Mouse (Mus musculus) midbrain, embryonic 10.5 days (tissue): ENCODE measurements around the gene Dtx1. TPM values are rescaled to one million over a fixed set of nuclear protein-coding genes. Genes with fewer than 3 reads are reported as not detected.

Source experiments
- DNase-seq: peaks from one replicate; pipeline ENCODE4 v3.0.0-alpha.2; 2017; ENCODE audit warnings: low spot score
- H3K27ac ChIP-seq: fragments of 300-500 bp; sonication (generic); replicated peaks from 2 replicates; pipeline ENCODE4 v1.5.1; 2016; ENCODE audit warnings: mild to moderate bottlenecking
- H3K27me3 ChIP-seq: fragments of 300-500 bp; sonication (generic); 2 replicates; pipeline ENCODE4 v1.6.1; 2016; ENCODE audit warnings: low read depth, mild to moderate bottlenecking; ENCODE audit not compliant: poor library complexity, severe bottlenecking
- H3K36me3 ChIP-seq: fragments of 300-500 bp; sonication (generic); 2 replicates; pipeline ENCODE4 v1.6.1; 2016; ENCODE audit warnings: mild to moderate bottlenecking, moderate library complexity
- H3K4me1 ChIP-seq: fragments of 300-500 bp; sonication (generic); 2 replicates; pipeline ENCODE4 v1.6.1; 2016
- H3K4me3 ChIP-seq: fragments of 300-500 bp; sonication (generic); 2 replicates; pipeline ENCODE4 v1.5.1; 2016; ENCODE audit warnings: mild to moderate bottlenecking, moderate library complexity
- H3K9me3 ChIP-seq: fragments of 300-500 bp; sonication (generic); replicated peaks from 2 replicates; pipeline ENCODE4 v1.6.1; 2016; ENCODE audit warnings: mild to moderate bottlenecking
- WGBS: fragments of 180-500 bp; shearing (Covaris S2); methylation state at CpG from one replicate; pipeline ENCODE4 v1.1.7; 2016; 5-methylcytosine and 5-hydroxymethylcytosine counted together
- polyA plus RNA-seq: library from polyadenylated mRNA; unstranded; fragments of >200 nt; fragmentation: Nextera tagmentation; extraction: Ambion mirVana; gene quantifications from 2 replicates; pipeline ENCODE4 v1.2.1, GENCODE M21; 2016

The Dtx1 gene
- polyA plus RNA-seq, 1 experiment from 2014 or later = 2.2 TPM

DNA sequence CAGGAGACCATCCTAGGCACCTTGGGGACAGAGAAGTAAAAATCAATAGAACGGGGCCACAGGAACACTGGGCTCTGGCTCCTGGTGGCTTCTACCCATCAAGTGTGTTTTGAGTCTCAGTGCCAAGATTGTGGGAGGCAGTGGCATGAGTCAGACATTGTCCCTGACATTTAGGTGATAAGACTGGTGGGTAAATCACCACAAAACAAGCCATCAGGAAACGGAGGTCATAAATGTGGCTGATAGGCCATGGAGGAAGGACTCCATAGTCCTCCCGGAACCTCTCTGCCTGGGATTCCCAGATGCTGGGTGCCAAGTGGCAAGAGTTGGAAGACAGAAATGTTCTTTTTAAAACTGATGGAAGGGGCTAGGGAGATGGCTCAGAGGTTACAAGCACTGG lies 67.5 kb downstream of the Dtx1 start:
- Histone ChIP-seq H3K27ac (no peak overlapping the region), H3K4me3 (no peak overlapping the region), H3K36me3 (no peaks in the 10 kb centered on the region), H3K27me3 (peaks cover 26% of the 10 kb centered on the region), H3K9me3 (no peaks in the 10 kb centered on the region), H3K4me1 (peaks cover 11% of the 10 kb centered on the region)
- no peak for DNase-seq
- WGBS = 91% methylated on average over 3 of the region's 3 CpGs

- no peaks in the 10 kb centered on the region for H3K36me3 ChIP-seq
- no peak overlapping the region for H3K27ac ChIP-seq
- 78% methylated on average over 14 of the region's 14 CpGs for WGBS
- no peak for DNase-seq
- peaks cover 19% of the 10 kb centered on the region for H3K27me3 ChIP-seq
- H3K4me1 ChIP-seq = peaks cover 4% of the 10 kb centered on the region
- no peaks in the 10 kb centered on the region for H3K9me3 ChIP-seq
- H3K4me3 ChIP-seq = no peak overlapping the region
Measured at GRCm38 (mm10) chr5:120643365-120644085, 68.2 kb downstream of the Dtx1 start.

DNA sequence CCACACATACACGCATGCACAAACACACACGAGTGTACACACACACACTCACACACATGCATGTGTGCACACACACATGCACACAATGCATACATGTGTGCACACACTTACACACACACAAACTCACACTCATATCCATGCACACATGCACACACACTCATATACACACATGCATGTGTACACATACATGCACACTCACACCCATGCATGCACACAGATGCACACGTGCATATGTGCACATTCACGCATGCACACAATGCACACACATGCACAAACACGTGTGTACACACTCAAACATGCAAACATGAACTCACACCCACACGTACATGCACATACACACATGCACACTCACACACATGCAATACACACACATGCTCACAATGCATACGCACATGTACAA lies 71.6 kb downstream of the Dtx1 start:
- H3K4me1 ChIP-seq = 0 out of 2 replicates have a peak, but pooled peaks cover 3% of the 10 kb centered on the region
- no peaks in the 10 kb centered on the region for H3K36me3 ChIP-seq
- H3K27me3 ChIP-seq = no peaks in the 10 kb centered on the region
- 92% methylated on average over 7 of the region's 7 CpGs for WGBS
- no peak overlapping the region for H3K27ac ChIP-seq
- no peaks in the 10 kb centered on the region for H3K9me3 ChIP-seq
- no peak overlapping the region for H3K4me3 ChIP-seq
- no peak for DNase-seq

DNA sequence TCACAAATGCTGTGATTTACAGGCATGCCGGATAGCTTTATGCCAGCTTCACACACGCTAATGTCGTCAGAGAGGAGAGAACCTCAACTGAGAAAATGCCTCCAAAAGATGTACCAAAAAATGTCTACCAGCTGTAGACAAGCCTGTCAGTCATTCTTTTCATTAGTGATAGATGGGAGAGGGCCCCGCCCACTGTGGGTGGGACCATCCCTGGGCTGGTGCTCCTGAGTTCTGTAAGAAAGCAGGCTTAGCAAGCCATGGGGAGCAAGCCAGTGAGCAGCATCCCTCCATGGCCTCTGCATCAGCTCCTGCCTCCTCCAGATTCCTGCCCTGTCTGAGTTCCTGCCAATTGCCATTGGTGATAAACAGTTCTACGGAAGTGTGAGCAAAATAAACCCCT lies 76.1 kb downstream of the Dtx1 start:
- H3K36me3 ChIP-seq = no peaks in the 10 kb centered on the region
- 91% methylated on average over 5 of the region's 5 CpGs for WGBS
- no peak overlapping the region for H3K27ac ChIP-seq
- H3K4me3 ChIP-seq = no peak overlapping the region
- H3K9me3 ChIP-seq = no peaks in the 10 kb centered on the region; the same call in 1 of the 2 replicates
- peaks cover 21% of the 10 kb centered on the region for H3K27me3 ChIP-seq
- peaks cover 14% of the 10 kb centered on the region for H3K4me1 ChIP-seq
- no peak for DNase-seq

- Histone ChIP-seq H3K27me3 (peaks cover 28% of the 10 kb centered on the region), H3K36me3 (no peaks in the 10 kb centered on the region), H3K4me1 (peaks cover 12% of the 10 kb centered on the region), H3K4me3 (no peak overlapping the region), H3K27ac (no peak overlapping the region), H3K9me3 (no peaks in the 10 kb centered on the region; the same call in 1 of the 2 replicates)
- 59% methylated on average over 5 of the region's 5 CpGs for WGBS
- no peak for DNase-seq
Measured at GRCm38 (mm10) chr5:120634860-120635259, 76.9 kb downstream of the Dtx1 start.

GRCm38 (mm10) chr5:120634131-120634530 lies 77.6 kb downstream of the Dtx1 start, which contains the start of gene Cfap73:
Gene Cfap73 (minus strand): TSS chr5:120634235.
- Histone ChIP-seq H3K27me3 (peaks cover 34% of the 10 kb centered on the region), H3K36me3 (peaks cover 2% of the 10 kb centered on the region; the same call in 1 of the 2 replicates), H3K9me3 (no peaks in the 10 kb centered on the region; the same call in 1 of the 2 replicates), H3K4me3 (no peak within 1 kb of the TSS), H3K4me1 (peaks cover 12% of the 10 kb centered on the region), H3K27ac (no peak within 1 kb of the TSS)
- WGBS = 66% methylated on average over 9 of the region's 9 CpGs
- DNase-seq = no peak

GRCm38 (mm10) chr5:120631892-120632291 lies 79.8 kb downstream of the Dtx1 start:
- peaks cover 34% of the 10 kb centered on the region for H3K27me3 ChIP-seq
- 89% methylated on average over 5 of the region's 5 CpGs for WGBS
- no peaks in the 10 kb centered on the region; the same call in 1 of the 2 replicates for H3K9me3 ChIP-seq
- peaks cover 20% of the 10 kb centered on the region for H3K4me1 ChIP-seq
- H3K27ac ChIP-seq = no peak overlapping the region
- DNase-seq = no peak
- H3K36me3 ChIP-seq = peaks cover 23% of the 10 kb centered on the region
- no peak overlapping the region for H3K4me3 ChIP-seq

GRCm38 (mm10) chr5:120631128-120631527 lies 80.6 kb downstream of the Dtx1 start:
- H3K36me3 ChIP-seq = peaks cover 31% of the 10 kb centered on the region
- H3K4me1 ChIP-seq = peaks cover 27% of the 10 kb centered on the region
- H3K4me3 ChIP-seq = peak overlapping the region; percentile 39
- H3K27ac ChIP-seq = no peak overlapping the region
- no peak for DNase-seq
- H3K27me3 ChIP-seq = peaks cover 34% of the 10 kb centered on the region
- WGBS = 15% methylated on average over 29 of the region's 29 CpGs
- no peaks in the 10 kb centered on the region; the same call in 1 of the 2 replicates for H3K9me3 ChIP-seq

Other genes starting within 250 kb of the Dtx1 start
- gene Sdsl, start 239.1 kb downstream of the Dtx1 start, polyA plus RNA-seq = 5.5 and 6.2 TPM in 2 replicates
- gene Sds, start 235.4 kb downstream of the Dtx1 start, polyA plus RNA-seq = not detected in 2 replicates
- 35.6 and 37.0 TPM in 2 replicates for gene Plbd2, start 208.3 kb downstream of the Dtx1 start, polyA plus RNA-seq
- 3.9 and 4.6 TPM in 2 replicates for gene Slc8b1, start 200.8 kb downstream of the Dtx1 start, polyA plus RNA-seq
- gene Tpcn1, start 123.3 kb downstream of the Dtx1 start, polyA plus RNA-seq = 10.3 and 11.1 TPM in 2 replicates
- 0.95 and 0.98 TPM in 2 replicates for gene Iqcd, start 122.9 kb downstream of the Dtx1 start, polyA plus RNA-seq
- 16.0 and 16.2 TPM in 2 replicates for gene Rita1, start 99.3 kb downstream of the Dtx1 start, polyA plus RNA-seq
- gene Ddx54, start 99.2 kb downstream of the Dtx1 start, polyA plus RNA-seq = 59.4 and 59.7 TPM in 2 replicates
- not detected in 2 replicates for gene Cfap73, start 77.7 kb downstream of the Dtx1 start, polyA plus RNA-seq
- gene Rasal1, start 63.1 kb downstream of the Dtx1 start, polyA plus RNA-seq = 0.10 and 0.21 TPM in 2 replicates
- 0.09 TPM in 1 of 2 replicates, not detected in the other for gene Oas2, start 37.9 kb upstream of the Dtx1 start, polyA plus RNA-seq
- gene Oas3, start 65.7 kb upstream of the Dtx1 start, polyA plus RNA-seq = 0.02 and 0.10 TPM in 2 replicates
- 0.11 TPM in 1 of 2 replicates, not detected in the other for gene Oas1e, start 83.6 kb upstream of the Dtx1 start, polyA plus RNA-seq
- gene Oas1c, start 100.6 kb upstream of the Dtx1 start, polyA plus RNA-seq = 0.16 and 0.26 TPM in 2 replicates
- gene Oas1f, start 135.4 kb upstream of the Dtx1 start, polyA plus RNA-seq = not detected in 2 replicates
- gene Oas1h, start 149.5 kb upstream of the Dtx1 start, polyA plus RNA-seq = not detected in 2 replicates
- gene Oas1g, start 175.7 kb upstream of the Dtx1 start, polyA plus RNA-seq = not detected in 2 replicates
- 0.36 and 0.76 TPM in 2 replicates for gene Oas1a, start 195.6 kb upstream of the Dtx1 start, polyA plus RNA-seq
- gene Oas1d, start 202.6 kb upstream of the Dtx1 start, polyA plus RNA-seq = not detected in 2 replicates